Mouse (Mus musculus) small intestine, adult 2 months (tissue): Measurements from ENCODE around the gene Dnah3.

Source experiments
- CTCF ChIP-seq: fragments of 200-500 bp; IDR thresholded peaks from 2 replicates; pipeline ENCODE4 v1.5.1; 2012; ENCODE audit warnings: low read depth, mild to moderate bottlenecking, control low read depth, inconsistent platforms, low read length, moderate library complexity, mixed read lengths; ENCODE audit not compliant: insufficient replicate concordance, insufficient read length; ENCODE audit errors: extremely low read depth
- POLR2A ChIP-seq: fragments of 200-500 bp; IDR thresholded peaks from 2 replicates; pipeline ENCODE4 v1.6.1; 2012; ENCODE audit warnings: low read depth, mild to moderate bottlenecking, control low read depth, inconsistent platforms, low read length, moderate library complexity

DNA sequence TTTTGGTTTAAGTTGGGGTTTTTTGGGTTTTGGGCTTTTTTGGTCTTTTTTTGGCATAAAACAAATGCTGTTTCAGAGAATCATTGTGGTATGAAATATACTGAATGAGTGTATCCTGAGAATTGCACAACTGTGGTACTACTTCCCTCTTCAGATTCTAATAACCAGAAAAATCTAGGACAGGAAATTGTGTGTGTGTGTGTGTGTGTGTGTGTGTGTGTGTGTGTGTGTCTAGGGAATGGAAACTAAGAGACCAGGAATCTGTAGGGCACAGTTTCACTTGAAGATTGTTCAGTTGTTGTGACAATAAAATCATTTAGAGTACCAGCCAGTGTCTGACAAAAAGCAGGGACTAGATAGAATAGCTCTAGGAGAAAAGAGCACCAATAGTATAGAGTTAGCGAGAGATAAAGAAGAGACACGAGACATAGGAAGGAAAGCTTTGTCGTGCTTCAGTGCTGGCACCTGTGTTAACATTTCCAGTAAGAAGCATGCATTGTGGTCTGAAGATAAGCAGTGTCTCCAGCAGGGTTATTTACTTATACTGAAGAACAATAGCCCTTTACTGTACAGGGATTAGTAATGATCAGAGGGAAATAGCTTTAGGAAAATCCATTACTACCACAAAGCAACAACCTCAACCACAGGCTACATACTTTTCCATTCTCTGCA lies 195.6 kb downstream of the Dnah3 start:
- no peak for TF ChIP-seq CTCF
- TF ChIP-seq POLR2A: no peak
